Mouse (Mus musculus) liver, embryonic 14.5 days (tissue): ENCODE data around the gene Henmt1. TPM values are rescaled to one million over a fixed set of nuclear protein-coding genes. Genes with fewer than 3 reads are reported as not detected.

ENCODE experiments used
- ATAC-seq: fragments of 200-750 bp; cut with Nextera tagmentation; 2 replicates; pipeline ENCODE4 v1.8.0; 2017; ENCODE audit warnings: moderate number of reproducible peaks, mild to moderate bottlenecking, moderate library complexity; ENCODE audit not compliant: insufficient read depth
- DNase-seq, 3 experiments: peaks; one replicate each; pipeline ENCODE4 v3.0.0-alpha.2; 2012 to 2013; ENCODE audit warnings: low read depth in 3 of 3, low spot score in 3 of 3
- H3K27ac ChIP-seq: fragments of 300-500 bp; sonication (generic); 2 replicates; pipeline ENCODE4 v1.5.1; 2014; ENCODE audit warnings: moderate library complexity, mild to moderate bottlenecking, control low read depth, inconsistent platforms
- H3K27me3 ChIP-seq: fragments of 300-500 bp; sonication (generic); 2 replicates; pipeline ENCODE4 v1.6.1; 2014; ENCODE audit warnings: mild to moderate bottlenecking, low read length, moderate library complexity; ENCODE audit not compliant: control insufficient read depth, insufficient read depth
- H3K36me3 ChIP-seq: fragments of 300-500 bp; sonication (generic); replicated peaks from 2 replicates; pipeline ENCODE4 v1.6.1; 2014; ENCODE audit warnings: low read depth; ENCODE audit not compliant: control insufficient read depth, insufficient read depth
- H3K4me1 ChIP-seq, 2 experiments: fragments of 200-500 bp in 1 of 2; fragments of 300-500 bp in 1 of 2; sonication (generic) in 1 of 2; replicated peaks; 2 replicates each; pipeline ENCODE4 v1.6.1; 2012 to 2014; ENCODE audit warnings: antibody characterized with exemption in 1 of 2, inconsistent platforms in 1 of 2, low read length in 1 of 2; ENCODE audit not compliant: control insufficient read depth in 2 of 2, insufficient read depth in 2 of 2
- H3K4me2 ChIP-seq: fragments of 300-500 bp; sonication (generic); 2 replicates; pipeline ENCODE4 v1.6.1; 2014; ENCODE audit warnings: low read depth, mild to moderate bottlenecking, control low read depth, moderate library complexity
- H3K4me3 ChIP-seq, 2 experiments: fragments of 200-500 bp in 1 of 2; fragments of 300-500 bp in 1 of 2; sonication (generic) in 1 of 2; 2 replicates each; pipeline ENCODE4 v1.5.1; 2012 to 2014; ENCODE audit warnings: low read depth in 2 of 2, low read length in 2 of 2, mild to moderate bottlenecking in 2 of 2, control low read depth in 1 of 2, inconsistent platforms in 1 of 2, moderate library complexity in 1 of 2; ENCODE audit not compliant: insufficient read depth in 1 of 2
- H3K9ac ChIP-seq: fragments of 300-500 bp; sonication (generic); replicated peaks from 2 replicates; pipeline ENCODE4 v1.6.1; 2014; ENCODE audit warnings: mild to moderate bottlenecking, control low read depth, moderate library complexity
- H3K9me3 ChIP-seq: fragments of 300-500 bp; sonication (generic); 2 replicates; pipeline ENCODE4 v1.6.1; 2016; ENCODE audit warnings: low read length, mixed read lengths; ENCODE audit not compliant: control insufficient read depth
- CTCF ChIP-seq: IDR thresholded peaks from 2 replicates; pipeline ENCODE4 v1.5.1; 2016; ENCODE audit warnings: antibody characterized with exemption, low read depth, control low read depth
- EP300 ChIP-seq: IDR thresholded peaks from 2 replicates; pipeline ENCODE4 v1.6.1; 2016; ENCODE audit warnings: antibody characterized with exemption, low read depth
- WGBS: fragments of 180-500 bp; shearing (Covaris S2); extraction: QIAGEN DNeasy Blood & Tissue Kit; methylation state at CpG from one replicate; pipeline ENCODE4 v1.1.7; 2014; ENCODE audit not compliant: insufficient replicate concordance; 5-methylcytosine and 5-hydroxymethylcytosine counted together
- polyA plus RNA-seq, 2 experiments: library from polyadenylated mRNA; depleted of rRNA in 1 of 2; stranded (reverse) in 1 of 2; unstranded in 1 of 2; fragments of >200 nt; fragmentation: Nextera tagmentation in 1 of 2; extraction: Ambion mirVana in 1 of 2; gene quantifications; 2 replicates each; pipeline versions ENCODE4 v1.2.1 to v1.2.3; 2012 to 2014

Gene Henmt1
- polyA plus RNA-seq, 2 experiments = 0.03 TPM; not detected in 1

DNA sequence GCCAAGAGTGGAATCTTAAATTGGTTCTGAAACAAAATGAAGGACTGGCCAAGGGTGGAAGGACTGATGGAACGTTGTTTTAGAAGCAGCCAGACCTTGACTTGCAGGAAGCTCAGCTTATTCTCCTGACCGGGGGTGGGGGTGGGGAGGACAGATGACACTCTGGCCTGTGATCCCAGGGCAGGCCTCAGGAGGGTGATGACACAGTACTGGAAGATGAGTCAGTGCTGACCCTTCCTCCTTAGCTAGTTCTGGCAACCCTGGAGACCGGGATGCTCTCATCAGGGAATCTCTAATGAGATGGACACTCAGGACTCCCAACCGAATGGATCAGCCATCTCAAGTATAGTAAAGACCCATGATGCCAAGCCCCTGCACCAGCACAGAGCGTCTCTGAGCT is 66.1 kb downstream of the Henmt1 start:
- no peak for ATAC-seq
- H3K36me3 ChIP-seq = no peaks in the 10 kb centered on the region
- H3K4me3 ChIP-seq = no peak overlapping the region
- H3K9ac ChIP-seq = no peak overlapping the region
- no peak overlapping the region for H3K4me2 ChIP-seq
- H3K27ac ChIP-seq = no peak overlapping the region
- no peaks in the 10 kb centered on the region for H3K9me3 ChIP-seq
- no peak for DNase-seq
- 60% methylated on average over 5 of the region's 5 CpGs for WGBS
- H3K4me1 ChIP-seq = no peaks in the 10 kb centered on the region
- no peak for TF ChIP-seq EP300
- no peak for TF ChIP-seq CTCF
- H3K27me3 ChIP-seq = no peaks in the 10 kb centered on the region

DNA sequence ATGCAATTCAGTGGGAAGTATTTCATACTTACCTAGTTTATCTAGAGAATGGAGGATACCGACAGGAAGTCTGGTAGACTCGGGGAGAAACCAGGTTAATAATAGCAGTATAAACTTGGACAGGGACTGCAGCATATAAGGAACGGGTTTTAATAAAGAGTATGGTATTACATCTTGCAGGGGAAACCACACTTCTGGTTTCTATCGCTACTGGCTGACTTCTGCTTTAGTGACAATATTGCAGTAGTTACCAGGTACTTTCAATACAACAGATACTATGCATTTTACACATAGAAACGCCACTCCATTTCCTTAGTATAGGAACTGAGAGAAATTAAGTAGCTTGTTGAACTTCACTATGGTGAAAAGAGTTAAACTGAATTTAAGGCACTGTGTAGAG is 68.5 kb downstream of the Henmt1 start:
- Histone ChIP-seq H3K9me3 (no peaks in the 10 kb centered on the region), H3K36me3 (no peaks in the 10 kb centered on the region), H3K4me1 (0 out of 4 replicates have a peak, but pooled peaks cover 0 to 1% of the 10 kb centered on the region in 2 experiments), H3K9ac (no peak overlapping the region), H3K27me3 (no peaks in the 10 kb centered on the region), H3K4me2 (no peak overlapping the region), H3K4me3 (no peak overlapping the region), H3K27ac (no peak overlapping the region)
- TF ChIP-seq EP300 (no peak), CTCF (no peak)
- ATAC-seq = no peak
- WGBS = 41% methylated on average over 5 of the region's 5 CpGs
- no peak for DNase-seq

Other genes with a start within 250 kb of the Henmt1 start
- 10.3 and 20.1 TPM in 2 replicates for gene Gpsm2, start 217.6 kb upstream of the Henmt1 start, polyA plus RNA-seq (2012; rRNA removed)
- 48.6 and 49.4 TPM in 2 replicates for gene Gpsm2, start 217.6 kb upstream of the Henmt1 start, polyA plus RNA-seq (2014; fragmentation: Nextera tagmentation; extraction: Ambion mirVana)
- 0.70 and 0.88 TPM in 2 replicates for gene Aknad1, start 200.2 kb upstream of the Henmt1 start, polyA plus RNA-seq (2012; rRNA removed)
- gene Aknad1, start 200.2 kb upstream of the Henmt1 start, polyA plus RNA-seq (2014; fragmentation: Nextera tagmentation; extraction: Ambion mirVana) = 0.30 and 0.53 TPM in 2 replicates
- gene Stxbp3, start 99.3 kb upstream of the Henmt1 start, polyA plus RNA-seq (2012; rRNA removed) = 5.9 and 11.6 TPM in 2 replicates
- 16.5 and 18.9 TPM in 2 replicates for gene Stxbp3, start 99.3 kb upstream of the Henmt1 start, polyA plus RNA-seq (2014; fragmentation: Nextera tagmentation; extraction: Ambion mirVana)
- gene Fndc7, start 49.9 kb upstream of the Henmt1 start, polyA plus RNA-seq (2012; rRNA removed) = not detected in 2 replicates
- not detected in 2 replicates for gene Fndc7, start 49.9 kb upstream of the Henmt1 start, polyA plus RNA-seq (2014; fragmentation: Nextera tagmentation; extraction: Ambion mirVana)
- 29.5 and 47.5 TPM in 2 replicates for gene Prpf38b, start 28.1 kb upstream of the Henmt1 start, polyA plus RNA-seq (2012; rRNA removed)
- 20.2 and 22.4 TPM in 2 replicates for gene Prpf38b, start 28.1 kb upstream of the Henmt1 start, polyA plus RNA-seq (2014; fragmentation: Nextera tagmentation; extraction: Ambion mirVana)
- gene Gm9857, start 572 bp downstream of the Henmt1 start, polyA plus RNA-seq (2012; rRNA removed) = not detected in 2 replicates
- not detected in 2 replicates for gene Gm9857, start 572 bp downstream of the Henmt1 start, polyA plus RNA-seq (2014; fragmentation: Nextera tagmentation; extraction: Ambion mirVana)
- 1.6 and 2.0 TPM in 2 replicates for gene Fam102b, start 87.7 kb downstream of the Henmt1 start, polyA plus RNA-seq (2012; rRNA removed)
- 1.3 and 2.2 TPM in 2 replicates for gene Fam102b, start 87.7 kb downstream of the Henmt1 start, polyA plus RNA-seq (2014; fragmentation: Nextera tagmentation; extraction: Ambion mirVana)
- gene Slc25a54, start 140.6 kb downstream of the Henmt1 start, polyA plus RNA-seq (2012; rRNA removed) = not detected in 2 replicates
- gene Slc25a54, start 140.6 kb downstream of the Henmt1 start, polyA plus RNA-seq (2014; fragmentation: Nextera tagmentation; extraction: Ambion mirVana) = not detected in 2 replicates
- gene Slc25a24, start 183.3 kb downstream of the Henmt1 start, polyA plus RNA-seq (2012; rRNA removed) = 1.6 and 2.2 TPM in 2 replicates
- 3.7 and 3.9 TPM in 2 replicates for gene Slc25a24, start 183.3 kb downstream of the Henmt1 start, polyA plus RNA-seq (2014; fragmentation: Nextera tagmentation; extraction: Ambion mirVana)